Mouse (Mus musculus): ENCODE results near the gene Robo1.

DNA sequence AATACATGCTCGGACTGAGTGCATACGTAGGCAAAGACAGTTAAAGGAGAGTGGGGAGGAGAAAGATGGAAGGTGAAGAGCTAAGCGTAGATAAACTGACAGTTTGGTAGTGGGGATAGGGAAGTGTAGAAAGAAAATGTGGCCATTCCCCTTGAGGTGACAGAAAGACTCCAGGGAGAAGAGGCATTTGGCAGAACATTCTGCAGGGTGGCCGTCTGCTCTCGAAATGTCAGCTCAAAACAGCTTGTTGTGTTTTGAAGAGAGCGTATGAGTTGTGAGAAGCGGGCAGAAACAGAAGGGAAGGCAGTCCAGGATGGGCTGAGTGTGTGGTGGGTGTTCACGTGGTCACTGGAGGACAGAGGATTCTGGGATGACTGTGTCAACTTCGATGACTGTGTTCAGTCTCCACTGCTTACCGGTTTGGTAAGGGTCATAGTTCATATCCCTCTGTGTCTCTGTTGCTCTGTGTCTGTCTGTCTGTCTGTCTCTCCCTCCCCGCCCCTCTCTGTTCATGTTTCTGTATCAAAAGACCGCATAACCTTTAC, 490.4 kb downstream of the Robo1 start:
- TF ChIP-seq POLR2A (IDR thresholded peaks at IDR 0.05; ENCODE audit: control insufficient read depth, low read depth, low read length) (no peak), CTCF (IDR thresholded peaks at IDR 0.05; ENCODE audit: control insufficient read depth, insufficient read depth, insufficient replicate concordance, low read depth, low read length) (no peak)
